Mouse (Mus musculus) thymus, adult 2 months (tissue): Measurements from ENCODE around the gene Adgrl3. TPM values are rescaled to one million over a fixed set of nuclear protein-coding genes. Genes with fewer than 3 reads are reported as not detected.

ENCODE experiments used
- DNase-seq: peaks from one replicate; pipeline ENCODE4 v3.0.0; 2021
- H3K27ac ChIP-seq: fragments of 200-500 bp; 2 replicates; pipeline ENCODE4 v1.5.1; 2012; ENCODE audit warnings: low read length, control low read depth; ENCODE audit not compliant: control insufficient read depth, insufficient read depth
- H3K27me3 ChIP-seq: fragments of 200-500 bp; 2 replicates; pipeline ENCODE4 v1.6.1; 2012; ENCODE audit warnings: mild to moderate bottlenecking, low read length, moderate library complexity, mixed read lengths; ENCODE audit not compliant: control insufficient read depth, insufficient read depth
- H3K36me3 ChIP-seq: fragments of 200-500 bp; 2 replicates; pipeline ENCODE4 v1.6.1; 2012; ENCODE audit warnings: mild to moderate bottlenecking, low read length, moderate library complexity; ENCODE audit not compliant: control insufficient read depth, insufficient read depth
- H3K4me1 ChIP-seq: fragments of 200-500 bp; replicated peaks from 2 replicates; pipeline ENCODE4 v1.6.1; 2012; ENCODE audit warnings: low read length; ENCODE audit not compliant: control insufficient read depth, insufficient read depth
- H3K4me3 ChIP-seq: fragments of 200-500 bp; 2 replicates; pipeline ENCODE4 v1.5.1; 2012; ENCODE audit warnings: mild to moderate bottlenecking, low read length, control low read depth, moderate library complexity; ENCODE audit not compliant: control insufficient read depth, insufficient read depth
- CTCF ChIP-seq: fragments of 200-500 bp; IDR thresholded peaks from 2 replicates; pipeline ENCODE4 v1.5.1; 2012; ENCODE audit warnings: mild to moderate bottlenecking, control low read depth, low read length, moderate library complexity, borderline replicate concordance; ENCODE audit not compliant: control insufficient read depth, poor library complexity, insufficient read depth; ENCODE audit errors: extremely low read depth
- POLR2A ChIP-seq: fragments of 200-500 bp; IDR thresholded peaks from 2 replicates; pipeline ENCODE4 v1.6.1; 2012; ENCODE audit warnings: mild to moderate bottlenecking, low read length, control low read depth, moderate library complexity; ENCODE audit not compliant: control insufficient read depth, poor library complexity, insufficient read depth; ENCODE audit errors: extremely low read depth
- WGBS: fragments of 180-500 bp; shearing (Covaris S2); methylation state at CpG from one replicate; pipeline ENCODE4 v1.1.7; 2018; 5-methylcytosine and 5-hydroxymethylcytosine counted together
- polyA plus RNA-seq: library from polyadenylated mRNA; depleted of rRNA; stranded (reverse); fragments of >200 nt; gene quantifications from 2 replicates; pipeline ENCODE4 v1.2.3, GENCODE M21; 2012

Adgrl3 gene
- polyA plus RNA-seq, 1 experiment, result 0.62 TPM

DNA sequence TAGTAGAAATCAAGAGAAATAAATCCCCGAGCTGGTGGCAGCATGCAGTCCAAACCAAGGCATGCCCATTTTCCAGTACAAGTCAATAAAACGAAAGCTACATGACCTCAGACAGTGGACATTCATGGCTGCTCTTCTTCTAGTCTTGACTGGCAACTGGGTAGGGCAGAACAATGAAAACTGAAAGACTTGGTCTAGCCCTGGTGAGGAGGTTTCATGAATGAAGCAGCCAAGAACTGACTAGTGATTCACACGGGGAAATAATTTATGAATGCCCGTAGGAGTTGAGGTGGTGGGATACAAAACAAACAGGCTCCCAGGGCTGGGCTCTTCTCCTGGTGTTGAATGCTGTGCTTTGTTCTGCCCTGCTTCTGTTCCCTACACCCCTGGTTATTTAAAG is 34.7 kb downstream of the Adgrl3 start:
- Histone ChIP-seq H3K4me3 (no peak overlapping the region), H3K4me1 (no peaks in the 10 kb centered on the region), H3K27ac (no peak overlapping the region), H3K36me3 (no peaks in the 10 kb centered on the region), H3K27me3 (no peaks in the 10 kb centered on the region)
- no peak for DNase-seq
- TF ChIP-seq CTCF, result no peak
- TF ChIP-seq POLR2A, result no peak
- 89% methylated on average over 4 of the region's 4 CpGs for WGBS

DNA sequence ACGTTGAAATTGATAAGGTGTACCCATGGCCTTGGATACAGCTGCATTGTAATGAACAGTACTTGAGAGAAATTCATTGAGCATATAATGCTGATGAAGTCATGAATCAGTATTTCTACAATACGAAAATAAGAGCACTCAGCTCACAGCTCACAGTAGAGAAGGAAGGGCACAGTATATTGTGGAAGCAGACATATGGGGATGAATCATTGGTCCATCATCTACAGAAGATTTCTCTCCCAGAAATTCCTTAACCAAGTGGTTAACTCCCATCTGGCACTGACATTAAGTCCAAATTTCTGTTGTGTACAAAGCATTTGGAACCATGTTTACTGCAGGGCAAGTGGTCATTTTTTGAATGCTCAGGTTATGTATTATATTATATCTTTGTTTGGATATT is 35.3 kb downstream of the Adgrl3 start:
- DNase-seq, result no peak
- Histone ChIP-seq H3K27ac (no peak overlapping the region), H3K4me3 (no peak overlapping the region), H3K4me1 (no peaks in the 10 kb centered on the region), H3K36me3 (no peaks in the 10 kb centered on the region), H3K27me3 (no peaks in the 10 kb centered on the region)
- TF ChIP-seq POLR2A (no peak), CTCF (no peak)
- 88% methylated on average over 2 of the region's 2 CpGs for WGBS

- no peak for DNase-seq
- no peak overlapping the region for H3K4me3 ChIP-seq
- TF ChIP-seq CTCF, result no peak
- TF ChIP-seq POLR2A, result no peak
- H3K27me3 ChIP-seq, result no peaks in the 10 kb centered on the region
- no peaks in the 10 kb centered on the region for H3K4me1 ChIP-seq
- 53% methylated on average over 2 of the region's 2 CpGs for WGBS
- H3K36me3 ChIP-seq, result no peaks in the 10 kb centered on the region
- H3K27ac ChIP-seq, result no peak overlapping the region
These were observed 38.2 kb downstream of the Adgrl3 start for GRCm38 (mm10) chr5:81058122-81058521.

GRCm38 (mm10) chr5:81060950-81061349 is 41.0 kb downstream of the Adgrl3 start:
- H3K4me1 ChIP-seq, result no peaks in the 10 kb centered on the region
- TF ChIP-seq CTCF (no peak), POLR2A (no peak)
- 97% methylated on average over 2 of the region's 2 CpGs for WGBS
- H3K4me3 ChIP-seq, result no peak overlapping the region
- H3K27ac ChIP-seq, result no peak overlapping the region
- no peaks in the 10 kb centered on the region for H3K27me3 ChIP-seq
- no peaks in the 10 kb centered on the region for H3K36me3 ChIP-seq
- DNase-seq, result no peak

DNA sequence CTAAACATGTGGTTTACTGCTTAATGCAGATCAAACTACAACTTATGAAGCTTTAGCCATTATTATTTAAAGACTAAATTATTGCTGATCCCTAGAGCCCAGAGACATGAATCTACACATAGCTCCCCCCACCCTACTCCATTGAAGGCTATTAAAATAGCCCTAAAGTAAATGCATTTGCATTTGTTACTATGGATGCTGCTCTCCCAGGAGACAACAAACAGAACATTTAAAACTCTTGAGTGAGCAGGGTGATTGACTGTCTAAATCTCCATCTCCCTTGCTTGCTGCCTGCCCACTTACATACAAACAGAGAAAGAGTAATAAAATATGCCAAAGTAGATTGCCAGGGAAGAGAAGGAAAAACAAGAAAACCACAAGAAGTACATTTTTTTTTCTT is 41.4 kb downstream of the Adgrl3 start:
- no peak for DNase-seq
- Histone ChIP-seq H3K4me3 (no peak overlapping the region), H3K4me1 (no peaks in the 10 kb centered on the region), H3K27ac (no peak overlapping the region), H3K27me3 (no peaks in the 10 kb centered on the region), H3K36me3 (no peaks in the 10 kb centered on the region)
- TF ChIP-seq POLR2A, result no peak
- TF ChIP-seq CTCF, result no peak

GRCm38 (mm10) chr5:81064026-81064425 is 44.1 kb downstream of the Adgrl3 start:
- DNase-seq, result no peak
- Histone ChIP-seq H3K4me3 (no peak overlapping the region), H3K27me3 (no peaks in the 10 kb centered on the region), H3K36me3 (no peaks in the 10 kb centered on the region), H3K4me1 (no peaks in the 10 kb centered on the region), H3K27ac (no peak overlapping the region)
- TF ChIP-seq POLR2A, result no peak
- 97% methylated on average over 2 of the region's 2 CpGs for WGBS

- TF ChIP-seq CTCF (no peak), POLR2A (no peak)
- no peak for DNase-seq
- no peak overlapping the region for H3K27ac ChIP-seq
- no peaks in the 10 kb centered on the region for H3K4me1 ChIP-seq
- H3K27me3 ChIP-seq, result no peaks in the 10 kb centered on the region
- no peak overlapping the region for H3K4me3 ChIP-seq
- WGBS, result 41% methylated on average over 6 of the region's 6 CpGs
- no peaks in the 10 kb centered on the region for H3K36me3 ChIP-seq
These were observed 48.2 kb downstream of the Adgrl3 start for GRCm38 (mm10) chr5:81068173-81068572.
